Mouse (Mus musculus): ENCODE data around the gene Celf2.

Celf2 gene

DNA sequence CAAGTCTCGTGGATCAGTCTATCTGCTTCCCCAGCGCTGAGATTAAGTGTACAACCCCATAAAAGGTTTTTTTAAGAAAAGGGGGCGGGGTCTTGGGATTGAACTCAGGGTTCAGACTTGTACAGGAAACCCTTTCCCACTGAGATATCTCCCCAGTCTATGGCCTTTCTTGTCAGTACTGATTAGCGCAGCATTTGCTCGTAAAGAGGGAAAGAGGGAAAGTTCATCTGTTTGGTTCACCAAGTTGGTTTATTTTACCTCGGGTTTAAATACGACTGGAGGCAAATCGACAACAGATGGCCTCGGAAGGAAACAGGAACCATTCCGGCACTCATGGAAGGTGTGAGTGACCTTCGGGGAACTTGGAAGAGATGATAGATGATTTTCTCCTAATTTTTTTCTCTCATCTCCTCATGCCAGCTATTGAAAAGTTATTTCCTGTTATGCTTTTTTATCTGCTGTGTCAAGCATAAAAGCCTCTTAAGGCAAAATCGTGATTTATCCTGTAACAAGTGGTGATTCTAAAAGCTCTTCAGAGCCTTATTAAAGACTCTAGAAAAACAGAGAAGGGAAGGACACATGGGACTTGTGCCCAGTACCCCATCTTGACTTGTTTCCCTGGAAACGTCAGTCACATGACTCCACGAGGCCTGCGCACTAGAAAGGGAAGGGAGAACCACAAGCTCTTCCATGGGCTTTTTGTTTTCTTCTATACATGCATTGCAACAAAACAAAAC is 585.5 kb downstream of the Celf2 start:
- no peak for DNase-seq (ENCODE audit: low read depth, low spot score)

DNA sequence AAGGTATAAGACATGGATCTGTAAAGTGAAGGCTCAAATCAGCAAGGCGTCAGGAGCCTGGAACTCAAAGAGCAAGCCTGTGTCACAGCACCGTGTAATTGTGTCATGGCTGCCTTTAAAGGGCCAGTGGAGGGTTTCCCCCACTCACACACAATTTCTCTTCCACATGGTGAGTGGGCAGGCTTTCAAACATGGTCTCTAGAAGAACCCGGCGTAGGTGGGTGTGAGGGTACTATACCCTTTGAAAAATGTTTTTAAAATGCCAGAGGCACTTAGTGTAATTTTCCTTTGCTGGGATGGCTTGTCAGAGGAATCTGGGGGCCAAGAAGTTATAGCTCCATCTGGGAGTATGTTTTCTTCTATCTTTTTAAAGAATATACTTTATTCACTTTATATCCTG is 594.0 kb downstream of the Celf2 start:
- no peak for DNase-seq (ENCODE audit: low read depth, low spot score)

DNA sequence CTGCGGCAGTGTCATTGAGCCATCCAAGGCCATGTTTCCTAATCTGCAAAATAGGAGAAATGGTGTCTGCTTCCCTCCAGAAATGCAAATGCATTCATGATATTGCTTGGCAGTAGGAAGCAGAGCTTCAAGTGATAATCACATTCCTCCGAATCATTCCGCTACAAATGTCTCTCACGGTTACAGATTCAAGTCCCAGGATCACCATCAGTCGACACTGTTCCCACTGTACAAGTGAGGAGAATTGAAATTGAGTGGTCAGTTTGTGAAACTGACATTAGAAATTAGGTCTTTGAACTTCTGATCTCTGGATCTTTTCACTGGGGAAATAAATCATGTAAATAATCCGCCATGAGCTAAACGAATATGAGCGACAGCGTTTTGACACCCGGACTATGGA is 596.0 kb downstream of the Celf2 start:
- no peak for DNase-seq (ENCODE audit: low read depth, low spot score)

DNA sequence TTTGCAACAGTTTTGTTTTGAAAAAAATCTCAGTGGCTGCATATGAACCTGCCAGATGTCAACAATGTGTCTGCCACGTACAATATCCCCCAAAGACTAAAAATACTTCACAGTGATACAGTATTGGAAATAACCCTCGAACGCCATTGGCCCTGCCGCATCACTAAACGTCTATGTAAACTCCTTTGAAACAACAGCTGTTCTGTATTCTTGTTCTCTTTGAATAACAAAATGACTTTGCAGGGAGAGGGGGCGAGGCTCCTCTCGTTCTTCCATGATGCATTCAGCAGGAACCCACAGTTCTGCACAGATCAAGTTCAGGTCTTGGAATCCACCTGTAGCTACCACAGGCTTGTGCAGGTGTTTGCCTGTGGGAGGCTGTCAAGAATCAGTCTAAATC is 597.4 kb downstream of the Celf2 start:
- DNase-seq (ENCODE audit: low read depth, low spot score), result no peak

DNA sequence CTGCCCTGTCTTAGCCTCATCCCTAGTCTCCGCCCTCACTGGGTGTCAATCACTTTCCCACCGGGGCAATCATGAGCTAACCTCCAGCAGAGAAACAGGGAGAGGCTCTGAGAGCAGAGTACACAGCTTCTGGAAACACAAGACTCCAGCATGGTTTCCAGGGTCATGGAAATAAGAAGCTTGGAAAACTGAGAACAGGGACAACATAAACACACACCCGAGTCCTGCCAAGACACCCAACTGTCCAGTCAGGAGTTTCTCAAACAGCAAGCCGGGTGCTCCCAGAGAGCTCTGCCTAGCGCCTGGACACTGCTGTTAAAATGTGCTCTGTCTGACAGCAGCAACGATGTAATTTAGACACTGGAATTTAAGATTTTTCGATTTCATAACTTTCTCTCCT is 599.4 kb downstream of the Celf2 start:
- DNase-seq (ENCODE audit: low read depth, low spot score), result no peak

DNA sequence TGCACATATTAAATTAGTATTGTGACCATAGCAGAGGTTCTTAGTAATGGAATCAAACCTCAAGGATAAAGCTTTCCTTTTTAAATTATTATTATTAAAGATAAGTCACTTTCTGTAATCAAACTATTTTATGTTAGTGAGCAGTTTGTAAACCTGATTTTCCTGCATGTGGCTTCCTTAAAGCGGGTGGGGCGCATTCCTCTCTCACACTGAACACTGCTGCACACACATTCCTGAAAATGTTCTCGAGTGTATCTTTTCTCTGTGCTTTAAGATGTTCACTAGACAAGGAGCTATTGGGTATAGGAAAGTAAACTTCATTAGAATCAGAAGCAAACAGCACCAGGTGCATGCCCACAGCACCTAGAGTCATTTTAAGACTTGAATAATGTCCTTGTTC is 605.0 kb downstream of the Celf2 start:
- no peak for DNase-seq (ENCODE audit: low read depth, low spot score)

DNA sequence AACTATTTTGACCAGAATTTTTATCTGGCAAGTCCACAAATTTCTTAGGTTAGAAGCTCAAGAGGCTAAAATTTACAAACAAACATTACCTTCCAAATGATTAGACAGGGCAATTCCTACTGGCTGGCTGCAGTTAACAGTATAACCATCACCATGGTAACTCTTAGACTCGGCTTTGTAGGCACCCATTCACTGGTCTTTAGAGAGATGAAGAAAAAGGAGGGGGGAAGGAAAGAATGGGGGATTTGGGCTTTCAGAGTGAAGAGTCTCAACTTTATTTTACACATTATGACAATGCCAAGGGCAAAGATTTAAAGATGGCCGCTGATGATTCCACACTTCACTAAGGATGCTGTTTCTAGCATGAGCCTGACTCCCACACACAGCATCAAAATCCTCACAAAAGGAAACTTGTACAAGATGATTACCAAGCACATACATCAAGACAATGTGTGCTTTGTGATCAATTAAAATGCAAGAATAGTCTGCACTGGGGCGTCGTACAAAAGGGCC is 606.1 kb downstream of the Celf2 start:
- no peak for DNase-seq (ENCODE audit: low read depth, low spot score)

DNA sequence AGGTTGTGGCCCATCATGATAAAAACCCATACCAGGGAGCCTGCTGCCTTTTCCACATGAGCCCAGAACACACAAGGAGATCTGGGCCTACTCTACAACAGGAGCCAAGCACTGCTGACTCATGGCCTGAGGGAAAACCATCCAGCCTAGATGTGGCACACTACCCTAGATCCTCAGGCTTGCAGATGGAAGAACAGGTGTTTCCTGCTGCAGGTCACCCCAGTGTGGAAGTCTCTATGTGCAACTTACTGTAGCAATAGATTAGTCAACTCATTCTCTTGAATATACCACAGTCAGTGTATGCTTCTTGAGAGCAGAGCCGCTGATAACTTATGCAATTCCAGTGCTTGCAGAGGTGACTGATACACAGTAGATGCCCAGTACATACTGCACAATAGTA is 612.5 kb downstream of the Celf2 start:
- DNase-seq (ENCODE audit: low read depth, low spot score), result no peak

DNA sequence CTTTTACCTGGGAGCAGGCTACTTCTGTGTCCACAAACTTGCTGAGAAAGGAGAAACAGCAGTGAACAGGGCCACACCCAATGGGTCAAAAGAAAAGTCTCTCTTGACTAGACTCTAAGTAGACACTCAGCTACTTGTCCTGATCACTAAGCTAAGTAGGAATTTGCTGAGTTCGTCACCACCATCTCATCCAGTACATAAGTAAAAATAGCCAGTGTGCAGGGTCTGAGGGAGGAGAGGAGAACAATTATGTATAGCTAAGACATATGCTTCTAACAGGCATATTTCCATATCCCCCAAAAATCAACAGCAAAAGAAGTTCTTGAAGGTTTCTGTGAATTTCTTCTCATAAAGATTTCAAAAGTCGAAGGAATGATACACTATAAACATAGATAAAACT is 615.8 kb downstream of the Celf2 start:
- DNase-seq (ENCODE audit: low read depth, low spot score), result no peak

DNA sequence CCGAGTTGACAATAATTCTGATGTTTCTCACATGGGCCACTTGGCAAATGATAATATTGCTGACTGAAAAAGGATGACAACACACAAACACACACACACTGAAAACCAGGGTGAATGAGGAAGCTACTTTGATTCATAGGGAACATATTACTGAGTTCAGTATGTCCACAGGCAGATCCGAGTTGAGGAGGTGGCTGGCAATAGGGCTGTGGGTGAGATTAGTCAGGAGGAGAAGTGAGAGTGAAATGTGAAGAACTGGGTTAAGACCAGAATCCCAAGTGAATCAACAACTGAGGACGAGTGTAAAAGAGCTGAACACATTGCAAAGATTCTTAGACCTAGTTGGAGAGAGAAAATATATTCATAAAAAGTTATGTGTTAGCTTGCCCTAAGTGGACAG is 616.3 kb downstream of the Celf2 start:
- DNase-seq (ENCODE audit: low read depth, low spot score), result no peak

DNA sequence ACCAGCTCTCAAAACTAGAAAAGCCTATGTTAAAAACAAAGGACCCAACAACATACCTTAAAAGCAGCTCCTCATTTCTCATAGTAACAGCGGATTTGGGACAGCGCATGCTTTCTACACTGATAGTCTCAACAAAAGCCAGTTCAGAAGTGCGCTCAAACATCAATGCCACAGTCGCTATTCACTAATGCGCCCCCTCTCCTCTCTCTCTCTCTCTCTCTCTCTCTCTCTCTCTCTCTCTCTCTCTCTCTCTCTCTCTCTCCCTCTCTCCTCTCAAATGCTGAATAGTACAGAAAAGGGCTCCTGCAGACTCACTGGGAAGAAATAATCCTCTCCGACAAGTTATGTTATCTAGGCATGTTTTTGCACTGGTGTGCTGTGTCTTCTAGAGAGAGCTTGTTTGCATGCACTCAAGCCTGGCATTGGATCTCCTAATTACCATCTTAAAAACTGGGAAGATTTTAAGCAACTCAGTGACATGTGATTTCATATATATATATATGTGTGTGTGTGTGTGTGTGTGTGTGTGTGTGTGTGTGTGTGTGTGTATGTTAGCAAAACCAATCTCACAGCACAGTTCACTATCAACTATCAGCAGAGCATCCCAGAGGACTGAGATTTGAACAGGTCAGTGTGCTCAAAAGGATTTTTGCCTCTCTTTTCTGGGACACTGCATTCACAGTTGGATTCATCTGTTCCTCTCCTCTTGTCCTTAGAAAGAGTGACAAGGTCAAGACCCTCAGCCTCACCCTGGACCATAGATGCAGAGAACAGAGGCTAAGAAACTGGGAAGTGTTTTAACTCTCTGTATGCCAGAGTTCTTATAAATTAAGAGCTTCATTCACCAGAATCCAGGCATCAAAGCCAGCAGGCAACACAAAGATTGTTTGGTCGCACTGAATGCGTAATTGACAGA is 624.3 kb downstream of the Celf2 start:
- no peak for DNase-seq (ENCODE audit: low read depth, low spot score)

DNA sequence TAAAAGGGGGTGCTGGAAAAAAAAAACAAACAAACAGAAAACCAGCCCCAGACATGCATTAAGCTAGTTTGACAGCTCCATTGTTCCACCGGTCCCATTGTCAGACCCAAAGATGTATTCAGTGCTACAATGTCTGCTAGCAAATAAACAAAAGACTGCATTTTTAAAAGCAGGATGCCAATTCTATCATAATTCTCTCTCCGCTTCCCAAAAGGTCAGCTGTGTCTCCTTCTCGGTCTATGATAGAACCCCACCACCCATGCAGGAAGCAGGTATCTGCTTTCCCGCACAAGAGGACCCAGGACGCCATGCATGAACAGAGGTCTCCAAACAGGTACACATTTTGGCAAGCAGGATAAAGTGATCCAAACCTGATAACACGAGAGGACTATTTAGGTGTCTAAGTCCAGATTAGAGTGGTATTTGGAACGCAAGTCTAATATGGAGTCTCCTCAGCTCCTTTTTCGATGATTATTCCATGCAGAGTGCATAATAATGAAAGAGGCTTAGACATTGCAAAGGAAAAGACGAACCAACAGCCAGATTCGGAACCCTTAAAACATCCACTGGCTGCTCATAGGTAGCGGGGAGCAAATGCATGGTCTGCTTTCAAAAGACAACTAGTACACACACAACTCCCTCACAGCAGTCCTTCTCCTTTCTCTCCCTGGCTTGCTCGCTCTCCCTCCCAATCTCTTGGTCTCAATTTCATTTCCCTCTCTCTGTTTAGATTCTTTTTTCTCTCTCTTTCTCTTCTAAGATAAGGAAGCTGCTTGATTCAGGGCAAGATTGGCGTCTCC is 625.2 kb downstream of the Celf2 start:
- DNase-seq (ENCODE audit: low read depth, low spot score), result no peak

DNA sequence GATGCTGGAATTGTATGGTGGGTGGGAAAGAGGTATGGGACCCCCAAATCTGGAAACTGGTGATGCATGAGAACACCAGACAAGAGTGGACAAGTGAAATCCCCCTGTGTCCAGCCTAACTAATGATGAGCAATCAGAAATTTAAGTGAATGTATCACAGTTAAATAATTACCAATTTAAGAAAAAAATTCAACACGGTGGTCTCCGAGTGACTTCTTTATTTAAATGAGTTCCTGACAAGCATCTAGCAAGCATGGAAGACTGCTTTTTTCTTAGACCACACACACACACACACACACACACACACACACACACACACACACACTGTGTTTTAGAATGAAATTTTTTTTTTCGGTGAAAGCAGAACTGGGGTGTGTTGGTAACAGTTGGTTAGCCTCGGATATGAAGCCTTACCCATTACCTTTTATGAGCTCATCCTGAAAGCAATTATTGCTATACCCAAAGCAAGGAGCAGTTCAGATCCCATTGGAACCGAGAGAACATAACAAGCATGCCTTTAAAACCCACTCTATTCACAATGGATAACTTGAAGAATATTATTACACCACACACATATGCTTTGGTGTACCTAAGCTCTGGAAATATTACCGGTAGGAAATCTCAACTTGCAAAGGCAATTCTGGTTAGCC is 627.0 kb downstream of the Celf2 start:
- DNase-seq (ENCODE audit: low read depth, low spot score), result no peak

DNA sequence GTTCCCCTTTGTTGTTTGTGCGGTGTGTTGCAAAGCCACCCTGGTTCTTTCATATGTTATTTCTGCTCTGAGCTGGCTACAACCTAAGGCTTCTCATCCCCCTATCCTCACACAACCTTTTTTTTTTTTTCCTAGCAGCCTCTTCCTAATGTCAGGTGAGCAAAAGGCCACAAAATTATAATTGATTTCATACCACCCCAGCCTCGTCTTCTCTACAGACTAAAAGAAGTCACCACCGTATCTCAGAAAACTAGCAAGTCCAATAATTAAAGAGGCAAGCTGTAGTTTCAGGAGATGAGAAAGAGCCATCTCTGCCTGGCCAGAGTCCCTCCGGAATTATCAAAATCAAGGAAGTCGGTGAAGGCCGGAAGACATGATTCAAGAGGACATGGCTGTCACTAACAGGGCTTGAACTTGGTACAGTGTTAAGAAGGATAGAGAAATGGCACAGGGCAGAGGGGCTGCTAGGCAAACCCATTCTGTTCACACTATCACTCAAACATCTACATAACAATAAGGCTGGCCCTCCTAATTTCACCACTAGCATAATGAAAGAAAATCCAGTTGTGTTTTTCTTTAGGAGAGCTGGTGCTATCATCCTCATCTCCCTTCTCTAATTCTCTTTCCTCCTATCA is 628.3 kb downstream of the Celf2 start:
- DNase-seq (ENCODE audit: low read depth, low spot score), result no peak

DNA sequence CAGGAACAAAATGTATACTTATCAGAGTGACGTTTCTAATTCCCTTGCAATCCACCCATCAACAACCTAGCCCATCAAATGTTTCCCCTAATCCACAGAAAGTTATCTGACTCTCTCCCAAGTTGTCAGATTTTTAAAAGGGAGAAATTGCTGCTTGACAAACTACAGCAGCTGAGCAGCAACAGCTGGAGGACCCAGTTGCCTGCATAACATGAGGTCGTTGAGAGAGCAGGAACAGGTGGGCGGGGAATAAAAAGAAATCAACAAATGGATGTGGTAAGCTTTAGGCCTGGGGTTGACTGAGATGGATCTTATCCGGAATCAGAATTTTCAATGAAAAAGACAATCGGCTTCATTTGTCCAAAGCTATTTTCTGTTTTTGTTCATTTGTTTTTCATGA is 632.3 kb downstream of the Celf2 start:
- no peak for DNase-seq (ENCODE audit: low read depth, low spot score)

DNA sequence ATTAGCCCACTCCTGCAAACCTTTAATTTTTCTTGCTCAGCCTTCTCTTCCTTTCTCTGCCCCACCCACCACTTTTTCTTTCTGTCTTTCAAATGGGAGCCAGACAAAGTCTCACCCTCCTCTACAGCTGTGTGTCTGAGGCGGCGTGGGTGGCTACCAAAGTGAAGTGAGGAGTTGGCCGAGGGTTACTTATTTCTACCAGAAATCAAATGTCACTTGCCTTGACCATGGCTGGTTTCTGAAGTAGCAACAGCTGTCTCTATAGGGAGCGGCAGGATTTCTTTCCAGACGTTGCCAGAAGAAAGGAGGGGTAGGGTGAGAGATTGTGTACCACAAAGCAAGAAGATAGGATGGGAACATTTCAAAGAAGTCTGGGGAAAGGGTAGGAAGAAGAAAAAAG is 632.8 kb downstream of the Celf2 start:
- DNase-seq (ENCODE audit: low read depth, low spot score), result no peak

DNA sequence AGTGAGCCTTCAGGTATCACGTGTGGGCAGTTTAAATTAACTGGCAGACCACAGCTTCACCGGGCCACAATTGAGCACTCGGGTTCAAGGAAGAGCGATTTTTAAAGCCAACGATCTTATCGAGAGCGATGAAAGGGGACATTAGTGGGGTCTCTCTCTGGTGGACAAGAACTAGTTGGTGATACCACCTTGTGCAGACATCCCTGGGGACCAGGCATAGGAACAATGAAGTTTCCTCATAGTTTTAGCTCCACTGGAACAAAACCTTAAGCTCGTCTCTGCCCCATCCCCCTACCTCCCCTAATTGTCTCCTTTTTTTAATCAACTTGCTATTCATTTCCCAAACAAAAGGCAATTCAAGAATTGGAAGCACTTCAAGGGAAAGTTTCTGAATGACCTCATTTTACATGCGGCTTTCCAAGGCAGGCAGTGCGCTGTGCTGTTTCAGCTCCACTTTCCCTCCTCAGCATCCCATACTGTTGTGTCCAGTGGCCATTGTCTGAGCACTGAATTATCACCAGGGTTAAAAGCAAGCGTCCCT is 634.2 kb downstream of the Celf2 start:
- no peak for DNase-seq (ENCODE audit: low read depth, low spot score)

DNA sequence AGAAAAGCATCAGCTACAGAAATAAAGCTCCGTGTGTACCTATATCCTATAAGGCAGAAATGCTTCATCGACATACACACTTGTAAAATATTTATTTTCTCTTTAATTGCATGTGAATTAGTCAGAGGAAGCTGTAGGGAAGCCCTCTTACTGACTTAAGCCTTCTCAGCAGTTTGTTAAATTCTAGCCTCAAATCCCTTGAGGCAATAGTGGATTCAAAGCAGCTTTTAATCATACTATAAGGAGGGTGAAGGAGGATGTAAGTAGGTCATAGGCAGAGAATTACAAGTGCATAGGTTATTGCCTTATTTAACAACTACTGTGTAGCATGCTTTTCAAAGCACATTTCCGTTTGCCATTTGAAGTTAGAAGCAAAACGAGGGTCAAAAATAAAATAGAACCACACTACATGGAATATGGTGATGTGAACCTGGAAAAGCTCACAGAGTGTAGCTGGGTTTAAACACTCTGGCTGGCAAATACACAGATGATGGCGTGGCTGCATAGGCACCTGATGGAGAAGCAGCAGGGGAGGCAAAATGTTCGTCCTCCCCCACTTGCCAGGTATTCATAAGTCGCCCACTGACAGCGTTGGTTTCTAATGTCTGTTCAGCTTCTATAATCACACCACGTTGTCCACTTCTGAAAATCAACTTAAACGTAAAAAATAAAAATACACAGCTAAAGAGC is 635.0 kb downstream of the Celf2 start:
- DNase-seq (ENCODE audit: low read depth, low spot score), result no peak

DNA sequence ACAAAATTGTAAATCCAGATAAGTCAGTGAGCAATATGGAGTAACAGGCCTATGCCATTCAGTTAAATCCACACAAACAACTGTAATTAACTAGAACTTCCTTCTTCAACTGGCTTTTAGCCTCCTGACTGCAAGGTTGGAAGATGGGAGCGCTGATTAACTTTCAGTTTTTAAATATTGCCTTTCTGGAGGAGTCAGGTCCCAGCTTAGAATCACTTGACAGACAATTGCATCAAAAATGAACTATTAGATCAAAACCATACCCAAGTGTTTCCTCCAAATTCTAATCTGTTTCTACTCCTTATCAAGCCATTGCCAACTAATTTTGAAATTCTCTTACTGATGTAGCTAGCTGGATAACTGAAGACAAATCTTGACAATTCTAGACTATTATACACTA is 635.7 kb downstream of the Celf2 start:
- DNase-seq (ENCODE audit: low read depth, low spot score), result no peak

DNA sequence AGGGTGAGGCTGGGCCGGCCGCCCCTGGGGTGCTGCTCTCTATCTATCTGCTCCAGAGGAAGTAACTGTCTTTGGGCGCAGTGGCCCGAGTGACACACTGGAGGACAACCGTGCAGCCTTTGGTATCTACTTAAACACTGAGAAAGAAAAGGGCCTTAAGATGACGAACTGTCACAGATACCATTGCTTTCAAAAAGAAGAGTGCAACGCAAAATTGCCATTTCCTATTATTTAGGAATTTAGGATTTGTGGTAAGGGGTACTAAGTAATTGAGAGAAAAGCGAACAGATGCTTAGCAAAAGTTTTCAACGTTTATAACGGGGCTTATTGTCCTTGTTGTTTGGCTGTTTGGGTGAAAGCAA is 636.5 kb downstream of the Celf2 start:
- DNase-seq (ENCODE audit: low read depth, low spot score), result no peak
